Mouse (Mus musculus) midbrain, embryonic 16.5 days (tissue): Measurements from ENCODE around the gene Mtor. TPM values are rescaled to one million over a fixed set of nuclear protein-coding genes. Genes with fewer than 3 reads are reported as not detected.

ENCODE experiments used
- ATAC-seq: fragments of 200-750 bp; cut with Nextera tagmentation; 2 replicates; pipeline ENCODE4 v1.8.0; 2017; ENCODE audit warnings: moderate TSS enrichment
- H3K27ac ChIP-seq: fragments of 300-500 bp; sonication (generic); 2 replicates; pipeline ENCODE4 v1.5.1; 2014; ENCODE audit warnings: mild to moderate bottlenecking, low read length, mixed read lengths
- H3K27me3 ChIP-seq: fragments of 300-500 bp; sonication (generic); 2 replicates; pipeline ENCODE4 v1.6.1; 2014; ENCODE audit warnings: low read depth, low read length, mixed read lengths; ENCODE audit not compliant: control insufficient read depth, insufficient read depth
- H3K36me3 ChIP-seq: fragments of 300-500 bp; sonication (generic); 2 replicates; pipeline ENCODE4 v1.6.1; 2014; ENCODE audit warnings: mild to moderate bottlenecking, low read length, moderate library complexity, mixed read lengths; ENCODE audit not compliant: control insufficient read depth, insufficient read depth
- H3K4me1 ChIP-seq: fragments of 300-500 bp; sonication (generic); 2 replicates; pipeline ENCODE4 v1.6.1; 2014; ENCODE audit warnings: mild to moderate bottlenecking, low read length, mixed read lengths; ENCODE audit not compliant: control insufficient read depth, insufficient read depth
- H3K4me2 ChIP-seq: fragments of 300-500 bp; sonication (generic); 2 replicates; pipeline ENCODE4 v1.6.1; 2014; ENCODE audit warnings: mild to moderate bottlenecking, low read length, mixed read lengths
- H3K4me3 ChIP-seq: fragments of 300-500 bp; sonication (generic); 2 replicates; pipeline ENCODE4 v1.5.1; 2014; ENCODE audit warnings: low read depth, mild to moderate bottlenecking, low read length, moderate library complexity, mixed read lengths
- H3K9ac ChIP-seq: fragments of 300-500 bp; sonication (generic); 2 replicates; pipeline ENCODE4 v1.6.1; 2014; ENCODE audit warnings: low read depth, low read length, mixed read lengths
- H3K9me3 ChIP-seq: fragments of 300-500 bp; sonication (generic); replicated peaks from 2 replicates; pipeline ENCODE4 v1.6.1; 2014; ENCODE audit warnings: mild to moderate bottlenecking, low read length, mixed read lengths; ENCODE audit not compliant: control insufficient read depth, poor library complexity, severe bottlenecking
- WGBS: fragments of 180-500 bp; shearing (Covaris S2); extraction: QIAGEN DNeasy Blood & Tissue Kit; methylation state at CpG from one replicate; pipeline ENCODE4 v1.1.7; 2014; 5-methylcytosine and 5-hydroxymethylcytosine counted together
- polyA plus RNA-seq: library from polyadenylated mRNA; unstranded; fragments of >200 nt; fragmentation: Nextera tagmentation; extraction: Ambion mirVana; gene quantifications from 2 replicates; pipeline ENCODE4 v1.2.1, GENCODE M21; 2015

The Mtor gene
- polyA plus RNA-seq, 1 experiment from 2014 or later = 23.0 TPM

- no peak for ATAC-seq
- no peaks in the 10 kb centered on the region for H3K4me1 ChIP-seq
- 95% methylated on average over 4 of the region's 4 CpGs for WGBS
- H3K27ac ChIP-seq = no peak overlapping the region
- H3K9ac ChIP-seq = no peak overlapping the region
- H3K9me3 ChIP-seq = no peaks in the 10 kb centered on the region
- H3K36me3 ChIP-seq = peaks cover 36% of the 10 kb centered on the region
- H3K27me3 ChIP-seq = no peaks in the 10 kb centered on the region
- no peak overlapping the region for H3K4me2 ChIP-seq
- H3K4me3 ChIP-seq = no peak overlapping the region
Observed at GRCm38 (mm10) chr4:148510691-148511090, 62.3 kb downstream of the Mtor start.

- H3K4me3 ChIP-seq = no peak overlapping the region
- H3K4me1 ChIP-seq = no peaks in the 10 kb centered on the region
- H3K36me3 ChIP-seq = peaks cover 36% of the 10 kb centered on the region
- no peak for ATAC-seq
- 95% methylated on average over 4 of the region's 4 CpGs for WGBS
- no peak overlapping the region for H3K4me2 ChIP-seq
- H3K27me3 ChIP-seq = no peaks in the 10 kb centered on the region
- no peak overlapping the region for H3K9ac ChIP-seq
- H3K27ac ChIP-seq = no peak overlapping the region
- no peaks in the 10 kb centered on the region for H3K9me3 ChIP-seq
Observed at GRCm38 (mm10) chr4:148511334-148511733, 62.9 kb downstream of the Mtor start.

GRCm38 (mm10) chr4:148513021-148513559, 64.7 kb downstream of the Mtor start:
- peaks cover 40% of the 10 kb centered on the region for H3K36me3 ChIP-seq
- WGBS = 77% methylated on average over 6 of the region's 6 CpGs
- peaks cover 4% of the 10 kb centered on the region; the same call in 1 of the 2 replicates for H3K4me1 ChIP-seq
- H3K27me3 ChIP-seq = no peaks in the 10 kb centered on the region
- no peak overlapping the region for H3K27ac ChIP-seq
- no peak overlapping the region for H3K4me2 ChIP-seq
- H3K4me3 ChIP-seq = no peak overlapping the region
- no peak overlapping the region for H3K9ac ChIP-seq
- no peak for ATAC-seq
- no peaks in the 10 kb centered on the region for H3K9me3 ChIP-seq

- no peaks in the 10 kb centered on the region for H3K9me3 ChIP-seq
- H3K36me3 ChIP-seq = peaks cover 29% of the 10 kb centered on the region
- no peak overlapping the region for H3K27ac ChIP-seq
- H3K9ac ChIP-seq = no peak overlapping the region
- no peak for ATAC-seq
- H3K4me3 ChIP-seq = no peak overlapping the region
- no peaks in the 10 kb centered on the region for H3K27me3 ChIP-seq
- H3K4me1 ChIP-seq = peaks cover 12% of the 10 kb centered on the region
- WGBS = 91% methylated on average over 2 of the region's 2 CpGs
- H3K4me2 ChIP-seq = no peak overlapping the region
Observed at GRCm38 (mm10) chr4:148515313-148515712, 66.9 kb downstream of the Mtor start.

GRCm38 (mm10) chr4:148517809-148518208, 69.4 kb downstream of the Mtor start:
- H3K4me1 ChIP-seq = peaks cover 12% of the 10 kb centered on the region
- H3K27ac ChIP-seq = peak overlapping the region; percentile 73
- no peak overlapping the region for H3K4me2 ChIP-seq
- 0 out of 2 replicates have a peak overlapping the region, but pooled peaks have one; percentile 15 for H3K9ac ChIP-seq
- no peaks in the 10 kb centered on the region for H3K9me3 ChIP-seq
- no peaks in the 10 kb centered on the region for H3K27me3 ChIP-seq
- WGBS = 35% methylated on average over 4 of the region's 4 CpGs
- no peak overlapping the region for H3K4me3 ChIP-seq
- ATAC-seq = peak; percentile 28; the same call in 1 of the 2 replicates
- H3K36me3 ChIP-seq = peaks cover 23% of the 10 kb centered on the region

GRCm38 (mm10) chr4:148518235-148518795, 69.9 kb downstream of the Mtor start:
- peaks cover 21% of the 10 kb centered on the region for H3K36me3 ChIP-seq
- 3% methylated on average over 5 of the region's 5 CpGs for WGBS
- H3K27ac ChIP-seq = peak overlapping the region; percentile 73
- H3K4me1 ChIP-seq = peaks cover 12% of the 10 kb centered on the region
- no peaks in the 10 kb centered on the region for H3K9me3 ChIP-seq
- peak; percentile 80 for ATAC-seq
- H3K9ac ChIP-seq = peak overlapping the region; percentile 15; the same call in 1 of the 2 replicates
- no peak overlapping the region for H3K4me3 ChIP-seq
- H3K27me3 ChIP-seq = no peaks in the 10 kb centered on the region
- H3K4me2 ChIP-seq = no peak overlapping the region

- WGBS = 89% methylated on average over 7 of the region's 7 CpGs
- Histone ChIP-seq H3K27ac (no peak overlapping the region), H3K27me3 (no peaks in the 10 kb centered on the region), H3K4me1 (peaks cover 4% of the 10 kb centered on the region; the same call in 1 of the 2 replicates), H3K9ac (no peak overlapping the region), H3K9me3 (no peaks in the 10 kb centered on the region), H3K36me3 (peaks cover 31% of the 10 kb centered on the region), H3K4me2 (no peak overlapping the region), H3K4me3 (no peak overlapping the region)
- ATAC-seq = no peak
Observed at GRCm38 (mm10) chr4:148523538-148523937, 75.1 kb downstream of the Mtor start.

GRCm38 (mm10) chr4:148527158-148527910, 78.9 kb downstream of the Mtor start:
- Histone ChIP-seq H3K4me3 (no peak overlapping the region), H3K9me3 (no peaks in the 10 kb centered on the region), H3K27me3 (no peaks in the 10 kb centered on the region), H3K27ac (no peak overlapping the region), H3K9ac (no peak overlapping the region), H3K4me2 (no peak overlapping the region), H3K4me1 (no peaks in the 10 kb centered on the region), H3K36me3 (peaks cover 49% of the 10 kb centered on the region)
- WGBS = 89% methylated on average over 10 of the region's 10 CpGs
- no peak for ATAC-seq

GRCm38 (mm10) chr4:148530351-148530750, 81.9 kb downstream of the Mtor start:
- no peak overlapping the region for H3K9ac ChIP-seq
- no peaks in the 10 kb centered on the region for H3K4me1 ChIP-seq
- H3K36me3 ChIP-seq = peaks cover 59% of the 10 kb centered on the region
- no peaks in the 10 kb centered on the region for H3K9me3 ChIP-seq
- 98% methylated on average over 5 of the region's 5 CpGs for WGBS
- H3K27me3 ChIP-seq = no peaks in the 10 kb centered on the region
- no peak for ATAC-seq
- no peak overlapping the region for H3K4me3 ChIP-seq
- H3K27ac ChIP-seq = no peak overlapping the region
- no peak overlapping the region for H3K4me2 ChIP-seq
